Mouse (Mus musculus) lung, embryonic 14.5 days (tissue): ENCODE measurements around the gene Snd1. TPM values are rescaled to one million over a fixed set of nuclear protein-coding genes. Genes with fewer than 3 reads are reported as not detected.

Experiments used
- ATAC-seq: fragments of 200-750 bp; cut with Nextera tagmentation; 2 replicates; pipeline ENCODE4 v1.8.0; 2017; ENCODE audit warnings: mild to moderate bottlenecking, moderate TSS enrichment, moderate library complexity; ENCODE audit not compliant: insufficient read depth
- DNase-seq: peaks from one replicate; pipeline ENCODE4 v3.0.0-alpha.2; 2015
- H3K27ac ChIP-seq: fragments of 300-500 bp; sonication (generic); 2 replicates; pipeline ENCODE4 v1.5.1; 2014; ENCODE audit warnings: low read depth, mild to moderate bottlenecking, moderate library complexity
- H3K27me3 ChIP-seq: fragments of 300-500 bp; sonication (generic); 2 replicates; pipeline ENCODE4 v1.6.1; 2014; ENCODE audit warnings: low read length, control low read depth; ENCODE audit not compliant: insufficient read depth
- H3K36me3 ChIP-seq: fragments of 300-500 bp; sonication (generic); 2 replicates; pipeline ENCODE4 v1.6.1; 2014; ENCODE audit warnings: control low read depth; ENCODE audit not compliant: insufficient read depth
- H3K4me1 ChIP-seq: fragments of 300-500 bp; sonication (generic); 2 replicates; pipeline ENCODE4 v1.6.1; 2014; ENCODE audit warnings: antibody characterized with exemption, control low read depth; ENCODE audit not compliant: insufficient read depth
- H3K4me2 ChIP-seq: fragments of 300-500 bp; sonication (generic); 2 replicates; pipeline ENCODE4 v1.6.1; 2014; ENCODE audit warnings: mild to moderate bottlenecking
- H3K4me3 ChIP-seq: fragments of 300-500 bp; sonication (generic); 2 replicates; pipeline ENCODE4 v1.5.1; 2014; ENCODE audit warnings: low read depth, low read length
- H3K9ac ChIP-seq: fragments of 300-500 bp; sonication (generic); 2 replicates; pipeline ENCODE4 v1.6.1; 2014
- H3K9me3 ChIP-seq: fragments of 300-500 bp; sonication (generic); 2 replicates; pipeline ENCODE4 v1.6.1; 2016; ENCODE audit warnings: low read depth, low read length, control low read depth
- CTCF ChIP-seq: IDR thresholded peaks from 2 replicates; pipeline ENCODE4 v1.5.1; 2016; ENCODE audit warnings: antibody characterized with exemption, low read depth
- WGBS: fragments of 180-500 bp; shearing (Covaris S2); extraction: QIAGEN DNeasy Blood & Tissue Kit; methylation state at CpG from one replicate; pipeline ENCODE4 v1.1.7; 2014; 5-methylcytosine and 5-hydroxymethylcytosine counted together
- polyA plus RNA-seq: library from polyadenylated mRNA; unstranded; fragments of >200 nt; fragmentation: Nextera tagmentation; extraction: Ambion mirVana; gene quantifications from 2 replicates; pipeline ENCODE4 v1.2.1, GENCODE M21; 2014

The Snd1 gene
- polyA plus RNA-seq, 1 experiment from 2014 or later, result 145 TPM

DNA sequence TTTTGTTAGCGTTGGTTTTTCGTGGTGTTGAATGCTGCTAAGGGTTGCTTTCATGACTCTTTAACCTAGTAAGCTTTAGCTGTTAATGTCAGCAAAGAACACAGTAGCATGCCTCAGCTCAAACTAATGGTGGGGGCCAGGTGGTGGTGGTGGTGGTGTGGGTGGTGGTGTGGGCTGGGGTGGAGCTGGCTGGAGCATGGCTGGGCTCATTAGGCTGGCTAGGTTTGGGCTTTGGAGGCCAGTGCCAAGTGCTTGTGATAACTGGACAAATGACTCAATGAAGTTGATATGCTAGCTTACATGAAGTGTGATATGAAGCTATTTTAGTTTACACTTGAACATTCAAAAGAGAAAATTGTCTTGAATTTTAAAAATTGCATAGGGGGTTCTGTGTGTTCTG is 11.1 kb downstream of the Snd1 start:
- TF ChIP-seq CTCF, result no peak
- 91% methylated on average over 2 of the region's 2 CpGs for WGBS
- Histone ChIP-seq H3K9ac (no peak overlapping the region), H3K4me2 (no peak overlapping the region), H3K9me3 (no peaks in the 10 kb centered on the region), H3K36me3 (peaks cover 27% of the 10 kb centered on the region), H3K4me1 (peaks cover 8% of the 10 kb centered on the region), H3K27me3 (no peaks in the 10 kb centered on the region), H3K4me3 (no peak overlapping the region), H3K27ac (no peak overlapping the region)
- no peak for DNase-seq
- no peak for ATAC-seq

DNA sequence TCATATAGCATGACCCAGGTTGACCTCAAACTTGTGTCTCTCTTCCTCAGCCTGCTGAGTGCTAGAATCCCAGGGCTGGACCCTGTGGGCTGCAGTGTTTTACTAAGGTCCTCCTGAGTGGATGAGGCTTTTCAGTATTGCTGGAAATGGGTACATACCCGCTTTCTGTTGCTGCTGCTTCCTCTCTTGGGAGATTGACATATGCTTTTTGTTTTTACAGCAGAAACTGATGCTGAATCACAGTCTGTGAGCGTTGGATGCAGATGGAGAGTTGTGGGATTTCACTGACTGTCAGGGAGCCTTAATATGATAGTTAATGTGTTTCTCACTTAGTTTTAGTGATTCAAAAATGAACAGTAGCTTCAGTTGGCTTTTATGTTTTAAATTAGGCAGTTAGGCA is 11.5 kb downstream of the Snd1 start:
- H3K36me3 ChIP-seq, result peaks cover 28% of the 10 kb centered on the region
- no peak for ATAC-seq
- TF ChIP-seq CTCF, result no peak
- 86% methylated on average over 2 of the region's 2 CpGs for WGBS
- no peak for DNase-seq
- H3K27ac ChIP-seq, result no peak overlapping the region
- H3K4me2 ChIP-seq, result no peak overlapping the region
- H3K4me3 ChIP-seq, result no peak overlapping the region
- peaks cover 7% of the 10 kb centered on the region for H3K4me1 ChIP-seq
- no peak overlapping the region for H3K9ac ChIP-seq
- H3K27me3 ChIP-seq, result no peaks in the 10 kb centered on the region
- H3K9me3 ChIP-seq, result no peaks in the 10 kb centered on the region

DNA sequence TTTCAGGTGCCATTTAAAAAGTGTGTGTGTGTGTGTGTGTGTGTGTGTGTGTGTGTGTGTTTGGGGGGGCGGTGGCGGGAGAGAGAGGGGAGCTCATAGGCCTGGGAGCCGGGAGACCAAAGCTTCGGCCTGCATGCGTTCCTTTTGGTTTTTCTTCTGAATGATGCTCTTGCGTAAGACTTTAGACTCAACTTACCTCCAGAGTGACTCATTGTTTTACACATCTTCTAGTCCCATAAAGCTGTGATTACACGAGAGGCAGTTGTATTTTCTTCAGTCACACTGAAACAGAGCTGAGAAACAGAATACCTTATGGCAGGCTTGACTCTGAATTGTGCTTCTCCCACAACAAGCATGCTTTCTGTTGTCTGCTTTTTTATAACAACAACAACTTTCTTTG is 12.0 kb downstream of the Snd1 start:
- 84% methylated on average over 5 of the region's 7 CpGs for WGBS
- no peak for DNase-seq

DNA sequence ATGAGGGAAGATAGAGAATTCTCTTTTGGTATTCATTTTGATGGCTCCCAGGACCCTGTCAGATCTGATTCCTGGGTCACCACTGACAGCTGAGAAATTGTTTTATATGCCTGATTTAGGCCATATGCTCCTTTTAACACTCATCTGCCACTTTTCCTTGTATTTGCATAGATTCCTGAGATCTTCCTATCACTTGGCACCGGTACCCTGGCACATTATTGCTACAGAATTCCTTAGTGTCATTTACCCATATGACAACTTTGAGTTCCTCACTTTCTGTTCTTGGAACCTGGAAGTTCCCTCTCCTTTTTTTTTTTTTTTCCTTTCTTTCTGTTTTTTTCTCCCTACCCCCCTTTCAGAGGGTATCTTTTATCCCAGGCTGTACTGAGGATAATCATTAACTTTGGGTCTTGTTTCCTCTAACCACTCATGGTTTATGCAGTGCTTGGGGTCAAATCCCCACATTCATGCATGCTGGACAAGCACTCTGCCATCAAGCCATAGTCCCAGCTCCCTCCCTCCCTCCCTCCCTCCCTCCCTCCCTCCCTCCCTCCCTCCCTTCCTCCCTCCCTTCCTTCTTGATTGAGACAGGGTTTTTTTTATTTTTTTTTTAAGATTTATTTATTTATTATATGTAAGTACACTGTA is 13.4 kb downstream of the Snd1 start:
- no peaks in the 10 kb centered on the region for H3K4me1 ChIP-seq
- H3K9me3 ChIP-seq, result no peaks in the 10 kb centered on the region; the same call in 1 of the 2 replicates
- H3K27me3 ChIP-seq, result no peaks in the 10 kb centered on the region
- H3K36me3 ChIP-seq, result peaks cover 39% of the 10 kb centered on the region
- DNase-seq (no peak), ATAC-seq (no peak)
- no peak overlapping the region for H3K4me3 ChIP-seq
- H3K27ac ChIP-seq, result no peak overlapping the region
- H3K9ac ChIP-seq, result no peak overlapping the region
- H3K4me2 ChIP-seq, result no peak overlapping the region
- no peak for TF ChIP-seq CTCF
- WGBS, result 81% methylated on average over 1 of the region's 1 CpGs

More for the DNA sequence above, 12.0 kb downstream of the Snd1 start:
- Histone ChIP-seq H3K9ac (no peak overlapping the region), H3K27me3 (no peaks in the 10 kb centered on the region), H3K4me2 (no peak overlapping the region), H3K4me3 (no peak overlapping the region), H3K4me1 (peaks cover 2% of the 10 kb centered on the region; the same call in 1 of the 2 replicates), H3K36me3 (peaks cover 28% of the 10 kb centered on the region), H3K9me3 (no peaks in the 10 kb centered on the region), H3K27ac (no peak overlapping the region)
- TF ChIP-seq CTCF, result no peak
- no peak for ATAC-seq

DNA sequence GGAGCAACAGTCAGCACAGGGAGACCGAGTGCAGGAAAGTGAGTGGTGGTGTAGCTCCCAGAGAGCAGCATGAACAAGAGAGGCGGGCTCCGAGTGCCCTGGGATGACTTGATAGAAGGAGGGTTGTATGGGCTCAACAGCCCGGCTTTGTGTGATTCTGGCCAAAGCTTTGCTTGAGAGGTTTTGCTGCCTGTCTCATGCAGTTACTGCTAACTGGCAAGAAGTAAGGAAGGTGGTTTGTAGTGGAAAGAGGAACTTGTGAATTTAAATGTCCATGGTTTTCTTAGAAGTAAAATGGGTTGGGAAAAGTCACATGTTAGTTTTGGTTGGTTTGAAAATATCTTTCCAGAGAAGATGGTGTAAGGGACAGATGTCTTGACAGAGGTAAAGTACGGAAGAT is 15.7 kb downstream of the Snd1 start:
- no peak for TF ChIP-seq CTCF
- Histone ChIP-seq H3K4me3 (no peak overlapping the region), H3K27me3 (no peaks in the 10 kb centered on the region), H3K9ac (no peak overlapping the region), H3K36me3 (peaks cover 36% of the 10 kb centered on the region), H3K27ac (no peak overlapping the region), H3K4me2 (no peak overlapping the region), H3K9me3 (no peaks in the 10 kb centered on the region; the same call in 1 of the 2 replicates), H3K4me1 (no peaks in the 10 kb centered on the region)
- ATAC-seq (no peak), DNase-seq (no peak)
- WGBS, result 86% methylated on average over 5 of the region's 5 CpGs

DNA sequence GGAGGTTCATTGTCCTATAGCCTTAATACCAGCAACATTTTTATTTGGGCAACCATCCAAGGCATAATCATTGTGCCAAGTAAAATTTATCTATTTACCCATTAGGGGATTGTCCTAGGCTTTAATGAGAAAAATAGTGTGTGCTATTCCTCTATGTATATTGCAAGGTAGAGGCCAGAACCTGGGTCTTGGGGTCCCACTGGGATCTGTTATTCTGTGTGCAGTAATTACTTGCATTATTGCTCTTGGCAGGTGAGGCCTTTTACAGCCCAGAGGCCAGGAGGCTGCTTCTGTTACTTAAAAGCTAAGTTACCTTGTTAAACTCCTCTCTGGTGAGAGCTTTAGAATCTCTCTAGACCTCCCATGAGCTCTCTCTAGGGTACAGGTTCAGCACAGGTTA is 16.3 kb downstream of the Snd1 start:
- H3K4me3 ChIP-seq, result no peak overlapping the region
- no peak for TF ChIP-seq CTCF
- peak; percentile 9 for DNase-seq
- peaks cover 36% of the 10 kb centered on the region for H3K36me3 ChIP-seq
- H3K4me1 ChIP-seq, result no peaks in the 10 kb centered on the region
- H3K9ac ChIP-seq, result no peak overlapping the region
- no peak for ATAC-seq
- H3K27me3 ChIP-seq, result no peaks in the 10 kb centered on the region
- H3K9me3 ChIP-seq, result no peaks in the 10 kb centered on the region; the same call in 1 of the 2 replicates
- H3K27ac ChIP-seq, result no peak overlapping the region
- no peak overlapping the region for H3K4me2 ChIP-seq

DNA sequence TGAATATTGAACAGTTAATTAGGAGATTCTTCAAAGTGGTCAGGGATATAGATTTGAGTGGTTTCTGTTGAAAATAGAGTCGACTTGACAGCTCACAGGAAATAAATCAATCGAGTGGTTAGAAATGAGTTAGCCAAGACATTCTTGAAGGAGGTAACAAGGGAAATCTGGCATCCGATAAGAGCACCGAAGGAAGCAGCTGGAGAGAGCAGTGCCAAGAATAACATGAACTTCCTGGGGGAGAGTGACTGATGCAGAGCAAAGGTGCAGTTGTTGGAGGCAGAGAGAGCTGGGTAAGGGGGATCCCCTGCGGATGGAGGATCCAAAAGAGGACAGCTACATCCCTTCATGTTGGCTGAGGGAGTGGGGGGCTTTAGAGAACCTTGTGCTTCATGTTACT is 22.9 kb downstream of the Snd1 start:
- TF ChIP-seq CTCF, result no peak
- H3K4me2 ChIP-seq, result no peak overlapping the region
- no peak overlapping the region for H3K9ac ChIP-seq
- H3K9me3 ChIP-seq, result no peaks in the 10 kb centered on the region; the same call in 1 of the 2 replicates
- peak; percentile 76 for ATAC-seq
- H3K4me1 ChIP-seq, result peaks cover 2% of the 10 kb centered on the region; the same call in 1 of the 2 replicates
- no peak overlapping the region for H3K4me3 ChIP-seq
- 25% methylated on average over 5 of the region's 5 CpGs for WGBS
- peaks cover 9% of the 10 kb centered on the region for H3K36me3 ChIP-seq
- no peak overlapping the region; the same call in 1 of the 2 replicates for H3K27ac ChIP-seq
- peak; percentile 70 for DNase-seq
- H3K27me3 ChIP-seq, result no peaks in the 10 kb centered on the region
